Mouse (Mus musculus) B cell, adult (primary cell): ENCODE measurements around the gene Fbxw11. TPM values are rescaled to one million over a fixed set of nuclear protein-coding genes. Genes with fewer than 3 reads are reported as not detected.

Source experiments
- total RNA-seq: library from RNA; stranded (reverse); gene quantifications from 4 replicates; pipeline ENCODE4 v1.2.4, GENCODE M21; 2023; ENCODE audit not compliant: inconsistent age

The Fbxw11 gene
- total RNA-seq = 50.0 to 65.8 TPM (median 58.2 TPM) in 4 replicates

GRCm38 (mm10) chr11:32642249-32642876, at the start of gene Fbxw11:
Gene Fbxw11, plus strand, starts transcription at chr11:32642724.

Other genes with a start within 250 kb of the Fbxw11 start
- gene Ubtd2, start 187.4 kb upstream of the Fbxw11 start, total RNA-seq = 3.3 to 6.3 TPM (median 5.3 TPM) in 4 replicates
- 3.2 to 4.2 TPM (median 3.9 TPM) in 3 of 4 replicates, not detected in the other for gene Efcab9, start 110.6 kb upstream of the Fbxw11 start, total RNA-seq
- 231 to 239 TPM (median 236 TPM) in 4 replicates for gene Stk10, start 109.4 kb upstream of the Fbxw11 start, total RNA-seq
- gene Smim23, start 181.9 kb downstream of the Fbxw11 start, total RNA-seq = not detected in 4 replicates